ENCODE assay signal across 8 mouse cellular contexts in genomic region chr7:44901230-44901722, GRCm38 (mm10). TPM values are rescaled to one million over a fixed set of nuclear protein-coding genes. Genes with fewer than 3 reads are reported as not detected.
DNase-seq lines count a peak whose midpoint lies in the region; ATAC-seq and TF ChIP-seq lines count a peak whose summit lies in the region.

No protein-coding gene starts in this region.

- ATAC-seq in neutrophil, adult 5-6 weeks (ENCODE audit: extremely low read depth, insufficient number of reproducible peaks, low FRiP score, poor library complexity, severe bottlenecking), result peak; percentile 55

- DNase-seq in urinary bladder, postnatal 14 days (ENCODE audit: low spot score), result peak; percentile 44
- DNase-seq in urinary bladder, postnatal 4 days (ENCODE audit: low spot score in 2 of 2), result no peak
- DNase-seq in embryonic facial prominence, embryonic 10.5 days (ENCODE audit: low spot score), result peak; percentile 87
- DNase-seq in induced T-regulatory cell, adult 2 months (ENCODE audit: low read depth), result peak; percentile 92
- DNase-seq in lung, adult 2 months, result peak; percentile 55
- no peak for DNase-seq in left cerebral cortex, adult 8-10 months (ENCODE audit: low spot score in 2 of 2)
- no peak for DNase-seq in left cerebral cortex, adult 9 months (ENCODE audit: low spot score in 2 of 2)

- peaks cover 48% of the 10 kb centered on the region for H3K4me1 ChIP-seq in embryonic facial prominence, embryonic 10.5 days
- no peaks in the 10 kb centered on the region; the same call in none of the 2 replicates for H3K4me1 ChIP-seq in lung, adult 2 months (ENCODE audit: control insufficient read depth, insufficient read depth, low read length)

- H3K36me3 ChIP-seq in embryonic facial prominence, embryonic 10.5 days (replicated peaks), result peaks cover 80% of the 10 kb centered on the region

- peak overlapping the region; percentile 52 for H3K4me3 ChIP-seq in embryonic facial prominence, embryonic 10.5 days
- H3K4me3 ChIP-seq in lung, adult 2 months (replicated peaks; ENCODE audit: extremely low read depth, low read depth, low read length), result peak overlapping the region; percentile 76

- no peaks in the 10 kb centered on the region for H3K27me3 ChIP-seq in embryonic facial prominence, embryonic 10.5 days (replicated peaks; ENCODE audit: low read depth, poor library complexity, severe bottlenecking)

- TF ChIP-seq CTCF in lung, adult 2 months (IDR thresholded peaks at IDR 0.05; ENCODE audit: insufficient read depth, low read length), result 0 out of 2 replicates have a peak, but pooled peaks have one; percentile 11

- H3K27ac ChIP-seq in embryonic facial prominence, embryonic 10.5 days (replicated peaks), result peak overlapping the region; percentile 73

- 17% methylated on average over 21 of the region's 21 CpGs for WGBS in embryonic facial prominence, embryonic 10.5 days
- WGBS in lung, adult 2 months, result 20% methylated on average over 21 of the region's 21 CpGs

- peak; percentile 53; the same call in 1 of the 2 replicates for TF ChIP-seq POLR2A in lung, adult 2 months (IDR thresholded peaks at IDR 0.05; ENCODE audit: borderline replicate concordance, extremely low read depth, low read depth, low read length)

- H3K9me3 ChIP-seq in embryonic facial prominence, embryonic 10.5 days, result no peaks in the 10 kb centered on the region

RNA-seq across cellular contexts. Expression of gene Fuz, which starts 5.4 kb away (rescaled TPM):
- 17.6 and 20.1 TPM in 2 replicates for polyA plus RNA-seq in embryonic facial prominence, embryonic 10.5 days (2016; fragmentation: Nextera tagmentation; extraction: Ambion mirVana)
- polyA plus RNA-seq in lung, adult 2 months (2012; rRNA removed), result 77.8 and 82.1 TPM in 2 replicates
- 22.1 and 29.9 TPM in 2 replicates for total RNA-seq in neutrophil, adult 5-6 weeks (2017)
- 10 to 100 TPM; 21.8 to 28.6 (median 24.0) TPM for total RNA-seq in left cerebral cortex, adult 8-10 months (2022)

RNA-seq across cellular contexts. Expression of gene Med25, which starts 8.8 kb away (rescaled TPM):
- polyA plus RNA-seq in embryonic facial prominence, embryonic 10.5 days (2016; fragmentation: Nextera tagmentation; extraction: Ambion mirVana), result 135 and 146 TPM in 2 replicates
- polyA plus RNA-seq in lung, adult 2 months (2012; rRNA removed), result 133 and 233 TPM in 2 replicates
- total RNA-seq in neutrophil, adult 5-6 weeks (2017), result 23.5 and 26.8 TPM in 2 replicates
- total RNA-seq in left cerebral cortex, adult 8-10 months (2022), result 10 to 100 TPM; 80.5 to 97.9 (median 88.4) TPM

RNA-seq across cellular contexts. Expression of gene Ap2a1, which starts 28.0 kb away (rescaled TPM):
- polyA plus RNA-seq in embryonic facial prominence, embryonic 10.5 days (2016; fragmentation: Nextera tagmentation; extraction: Ambion mirVana), result 75.1 and 77.1 TPM in 2 replicates
- polyA plus RNA-seq in lung, adult 2 months (2012; rRNA removed), result 94.8 and 101 TPM in 2 replicates
- 23.9 and 29.8 TPM in 2 replicates for total RNA-seq in neutrophil, adult 5-6 weeks (2017)
- total RNA-seq in left cerebral cortex, adult 8-10 months (2022), result 100 to 1,000 TPM; 312 to 359 (median 323) TPM

RNA-seq across cellular contexts. Expression of gene Ptov1, which starts 31.7 kb away (rescaled TPM):
- polyA plus RNA-seq in embryonic facial prominence, embryonic 10.5 days (2016; fragmentation: Nextera tagmentation; extraction: Ambion mirVana), result 514 and 525 TPM in 2 replicates
- 274 and 280 TPM in 2 replicates for polyA plus RNA-seq in lung, adult 2 months (2012; rRNA removed)
- total RNA-seq in neutrophil, adult 5-6 weeks (2017), result 5.2 and 9.7 TPM in 2 replicates
- 100 to 1,000 TPM; 277 to 305 (median 293) TPM for total RNA-seq in left cerebral cortex, adult 8-10 months (2022)

RNA-seq across cellular contexts. Expression of gene Tsks, which starts 41.7 kb away (rescaled TPM):
- polyA plus RNA-seq in embryonic facial prominence, embryonic 10.5 days (2016; fragmentation: Nextera tagmentation; extraction: Ambion mirVana), result 0.14 and 0.30 TPM in 2 replicates
- 0.16 TPM in 1 of 2 replicates, not detected in the other for polyA plus RNA-seq in lung, adult 2 months (2012; rRNA removed)
- not detected in 2 replicates for total RNA-seq in neutrophil, adult 5-6 weeks (2017)
- 1 to 10 TPM; 2.0 to 2.5 (median 2.2) TPM for total RNA-seq in left cerebral cortex, adult 8-10 months (2022)

Comparison
In these comparisons a context has a peak if more than half of its experiments do, and no peak if none do; other contexts are left out.
1. DNase-seq: peak in urinary bladder, postnatal 14 days (single experiment), embryonic facial prominence, embryonic 10.5 days (single experiment), induced T-regulatory cell, adult 2 months (single experiment) and lung, adult 2 months (single experiment); none in urinary bladder, postnatal 4 days (0 of 2), left cerebral cortex, adult 8-10 months (0 of 2) and left cerebral cortex, adult 9 months (0 of 2).
2. RNA of gene Ap2a1, which starts 28.0 kb away (total RNA-seq): 312 to 359 TPM in left cerebral cortex, adult 8-10 months; 23.9 to 29.8 TPM in neutrophil, adult 5-6 weeks; every median in the first group is over 10 times any median in the second.